Mouse (Mus musculus) NIH3T3 (cell line): ENCODE results near the gene Secisbp2.
"Not testable (repeated sequence)": the region's sequence is repeated elsewhere in the genome, so short reads cannot be mapped to it uniquely, and the experiment has no call there.

ENCODE experiments used
- DNase-seq: peaks from one replicate; pipeline ENCODE4 v3.0.0-alpha.2; 2012; ENCODE audit warnings: low read depth

Gene Secisbp2

DNA sequence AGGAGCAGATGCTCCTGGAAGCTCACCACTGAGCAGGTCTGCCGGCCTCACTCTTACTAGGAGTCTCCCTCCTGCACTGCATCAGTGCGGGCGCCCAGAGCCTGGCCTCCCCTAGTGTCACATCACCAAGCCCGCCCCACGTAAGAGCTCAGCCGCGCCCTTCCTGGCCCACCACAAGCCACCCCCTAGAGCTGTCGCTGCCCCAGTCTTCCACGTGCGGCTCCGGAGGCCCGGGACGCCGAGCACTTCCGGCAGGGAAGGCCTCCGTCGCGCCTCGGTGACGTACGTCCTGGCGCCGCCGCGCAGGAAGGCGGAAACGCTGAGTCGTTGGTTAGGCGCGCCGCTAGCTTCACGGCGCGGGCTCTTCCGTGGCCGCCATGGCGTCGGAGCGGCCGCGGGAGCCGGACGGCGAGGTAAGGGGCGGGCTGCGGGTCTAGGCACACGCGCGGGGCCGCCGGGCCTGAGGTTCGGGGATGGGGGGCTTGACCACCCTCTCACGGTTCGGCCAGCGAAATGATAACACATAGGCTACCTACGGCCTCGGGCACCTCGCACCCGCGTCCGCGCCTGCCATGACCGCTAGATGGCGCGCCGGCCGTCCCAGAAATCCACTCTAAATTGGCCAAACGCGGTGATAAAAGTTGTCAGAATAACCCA lies at the start of gene Secisbp2:
Secisbp2 (plus strand) TSS at position 290 of the 657 bp plus-strand sequence.
- peak; percentile 95 for DNase-seq

DNA sequence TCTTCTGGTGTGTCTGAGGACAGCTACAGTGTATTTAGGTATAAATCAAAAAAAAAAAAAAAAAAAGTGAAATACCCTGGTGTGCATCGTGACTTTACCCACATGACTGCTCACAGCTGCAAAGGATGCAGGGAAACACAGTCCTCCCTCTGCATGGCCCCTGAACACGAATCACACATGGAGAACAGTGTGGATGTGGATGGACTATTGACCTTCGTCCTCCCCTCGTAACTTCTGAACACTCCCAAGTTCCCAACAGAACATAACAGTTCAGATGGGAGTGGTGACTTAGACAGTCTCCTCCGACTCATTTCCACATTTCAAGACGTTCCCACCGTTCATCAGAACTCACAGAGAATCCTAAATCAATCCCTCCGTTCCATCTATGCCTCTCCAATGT lies 48.7 kb upstream of the Secisbp2 start:
- DNase-seq, result no peak

- DNase-seq, result peak; percentile 39
Measured at GRCm38 (mm10) chr13:51603221-51603893, 48.1 kb upstream of the Secisbp2 start.

DNA sequence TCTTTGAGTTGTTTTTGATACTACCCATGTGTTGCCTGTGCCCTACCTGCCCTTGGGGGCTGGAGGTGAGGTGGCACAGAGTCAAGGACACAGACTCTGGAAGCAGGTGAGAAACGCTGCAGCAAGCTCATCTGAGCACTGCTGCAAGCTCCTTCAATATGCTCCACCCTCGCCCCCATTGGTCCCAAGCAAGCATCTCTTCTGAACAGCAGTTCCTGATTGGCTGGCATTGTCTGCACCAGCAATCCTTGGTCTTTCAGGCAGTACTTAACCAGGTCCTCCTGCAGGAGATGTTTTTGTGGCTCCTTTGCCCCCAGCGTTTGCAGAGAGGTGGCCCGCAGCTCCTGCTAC lies 47.6 kb upstream of the Secisbp2 start:
- no peak for DNase-seq

DNA sequence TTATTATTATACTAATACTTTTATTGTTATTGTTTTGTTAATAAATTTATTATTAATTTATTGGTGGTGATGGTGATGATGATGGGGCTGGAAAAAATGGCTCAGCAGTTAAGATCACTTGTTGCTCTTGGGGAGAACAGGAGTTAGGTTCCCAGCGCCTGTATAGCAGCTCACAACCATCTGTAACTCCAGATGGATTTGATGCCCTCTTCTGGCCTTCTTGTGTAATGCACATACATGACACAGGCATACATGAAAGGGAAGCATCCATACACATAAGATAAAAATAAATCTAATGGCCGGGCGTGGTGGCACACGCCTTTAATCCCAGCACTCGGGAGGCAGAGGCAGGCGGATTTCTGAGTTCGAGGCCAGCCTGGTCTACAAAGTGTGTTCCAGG lies 42.3 kb upstream of the Secisbp2 start:
- DNase-seq, result peak; percentile 11

DNA sequence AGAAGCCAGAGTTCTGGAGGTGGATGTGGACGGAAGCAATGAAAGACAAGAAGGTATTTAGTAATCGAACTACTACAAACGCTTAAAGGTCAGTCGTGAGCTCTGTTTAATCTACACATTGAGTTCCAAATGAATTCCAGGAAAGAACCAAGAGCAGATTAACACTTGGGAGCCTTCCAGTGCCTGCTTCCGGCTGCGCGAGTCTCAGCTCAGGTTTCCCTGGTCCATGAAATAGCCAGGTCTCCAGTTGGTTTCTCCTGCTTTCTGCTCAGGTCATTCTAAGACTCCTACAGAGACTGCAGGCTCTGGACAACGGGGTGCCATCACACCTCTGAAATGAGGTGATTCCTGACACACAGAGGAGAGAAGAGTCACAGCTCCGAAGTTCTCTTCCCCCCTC lies 40.4 kb upstream of the Secisbp2 start:
- no peak for DNase-seq

DNA sequence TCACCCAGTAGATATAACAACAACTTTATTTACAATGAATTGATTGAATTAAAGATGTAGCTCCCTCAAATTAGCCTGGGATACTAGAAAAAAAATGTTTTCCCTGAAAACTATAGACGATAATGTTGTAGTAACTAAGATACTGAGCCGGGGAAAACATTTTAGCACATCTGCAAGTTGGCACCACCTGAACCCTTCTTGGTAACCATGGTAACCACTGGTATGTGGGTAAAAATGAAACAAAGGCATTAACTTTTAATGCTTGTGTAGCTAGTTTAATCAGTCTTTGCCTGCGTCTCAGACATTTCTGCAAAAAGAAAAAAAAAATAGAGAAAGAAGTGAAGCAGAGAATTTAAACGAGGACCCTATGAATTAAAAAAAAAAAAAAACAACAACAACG lies 40.0 kb upstream of the Secisbp2 start:
- DNase-seq, result no peak

- peak; percentile 18 for DNase-seq
Measured at GRCm38 (mm10) chr13:51615815-51616214, 35.7 kb upstream of the Secisbp2 start.

- peak; percentile 69 for DNase-seq
Measured at GRCm38 (mm10) chr13:51616417-51617044, 35.0 kb upstream of the Secisbp2 start.

DNA sequence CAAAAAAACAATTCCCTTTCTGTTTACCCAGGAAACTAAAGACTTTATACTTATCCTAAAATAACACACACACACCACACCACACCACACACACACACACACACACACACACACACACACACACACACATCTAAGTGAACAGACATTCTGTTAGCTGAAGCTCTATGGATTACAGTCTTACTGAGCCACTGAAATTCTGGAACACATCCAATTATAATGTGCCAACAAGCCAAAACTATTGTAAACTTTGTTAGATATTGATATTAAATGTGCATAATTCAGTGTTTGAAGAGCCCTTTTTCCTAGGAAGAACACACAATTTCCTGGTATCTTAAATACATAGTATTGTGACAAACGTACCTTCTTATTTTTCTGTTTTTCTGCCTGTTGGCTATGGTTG lies 34.2 kb upstream of the Secisbp2 start:
- DNase-seq, result no peak

DNA sequence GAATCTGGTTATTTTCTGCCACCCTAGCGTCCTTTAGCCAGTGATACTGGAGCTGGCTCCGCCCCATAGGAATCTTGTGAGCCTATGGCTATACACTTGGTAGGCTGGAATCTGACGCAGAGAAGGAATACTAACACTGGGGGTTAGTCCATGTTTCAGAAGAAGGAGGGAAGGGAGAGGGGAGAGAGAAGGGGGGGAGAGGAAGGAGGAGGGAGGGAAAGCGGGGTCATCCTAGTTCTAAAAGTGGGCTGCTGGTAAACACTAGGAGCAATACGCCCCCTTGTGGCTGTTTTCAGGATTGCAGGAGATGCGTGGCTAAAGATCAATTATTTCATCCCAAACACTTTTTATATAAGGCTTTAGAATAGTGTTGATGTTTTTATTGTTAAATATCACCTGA lies 33.6 kb upstream of the Secisbp2 start:
- DNase-seq, result peak; percentile 74

DNA sequence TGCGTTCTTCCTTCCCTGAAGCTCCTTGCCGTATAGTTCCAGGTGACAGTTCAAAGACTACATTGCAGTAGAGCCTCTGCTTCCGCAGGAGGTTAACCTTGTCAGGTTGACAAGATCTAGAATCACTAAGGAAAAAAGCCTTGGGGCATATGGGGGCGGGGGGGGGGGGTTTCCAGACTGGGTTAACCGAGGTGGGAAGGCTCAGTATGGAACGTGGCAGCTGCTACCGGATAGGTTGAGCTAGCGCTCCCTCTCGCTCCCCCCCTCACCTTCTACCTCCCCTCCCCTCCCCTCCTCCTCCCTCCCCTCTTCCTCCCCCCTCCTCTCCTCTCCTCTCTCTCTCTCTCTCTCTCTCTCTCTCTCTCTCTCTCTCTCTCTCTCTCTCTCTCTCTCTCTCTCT lies 32.9 kb upstream of the Secisbp2 start:
- DNase-seq, result no peak

DNA sequence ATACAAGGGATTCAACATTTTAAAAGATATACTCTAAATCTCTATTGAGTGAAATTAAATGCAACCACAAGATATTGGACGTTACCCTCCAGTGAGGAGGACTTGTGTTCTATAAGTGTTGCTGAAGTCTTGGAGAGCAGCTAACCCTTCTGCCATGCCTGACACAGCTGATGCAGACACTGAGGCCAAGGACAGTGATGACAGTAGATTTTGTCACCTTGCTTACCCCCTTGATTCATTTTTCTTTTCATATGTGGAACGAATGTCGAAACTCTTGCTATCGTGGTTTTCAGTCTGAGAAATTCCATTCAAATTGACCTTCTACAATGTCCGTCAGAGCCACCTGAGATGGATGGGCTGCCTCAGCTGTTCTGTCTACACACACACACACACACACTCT lies 28.9 kb upstream of the Secisbp2 start:
- no peak for DNase-seq

DNA sequence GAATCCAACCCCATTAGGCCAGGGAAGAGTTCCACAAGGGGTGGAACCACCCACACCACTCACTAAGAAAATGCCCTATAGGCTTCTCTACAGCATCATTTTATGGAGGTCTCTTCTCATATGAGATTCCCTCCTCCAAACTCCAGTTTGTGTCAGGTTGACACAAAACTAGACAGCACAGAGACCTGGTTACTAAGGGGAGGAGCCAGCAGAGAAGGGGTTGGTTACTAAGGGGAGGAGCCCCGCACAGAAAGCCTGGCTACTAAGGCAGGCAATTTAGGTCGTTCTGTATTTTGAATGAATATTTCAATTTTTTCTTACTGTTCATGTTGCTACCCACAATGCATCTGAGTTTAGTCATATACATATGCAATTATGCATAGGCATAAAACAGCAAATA lies 27.8 kb upstream of the Secisbp2 start:
- no peak for DNase-seq

DNA sequence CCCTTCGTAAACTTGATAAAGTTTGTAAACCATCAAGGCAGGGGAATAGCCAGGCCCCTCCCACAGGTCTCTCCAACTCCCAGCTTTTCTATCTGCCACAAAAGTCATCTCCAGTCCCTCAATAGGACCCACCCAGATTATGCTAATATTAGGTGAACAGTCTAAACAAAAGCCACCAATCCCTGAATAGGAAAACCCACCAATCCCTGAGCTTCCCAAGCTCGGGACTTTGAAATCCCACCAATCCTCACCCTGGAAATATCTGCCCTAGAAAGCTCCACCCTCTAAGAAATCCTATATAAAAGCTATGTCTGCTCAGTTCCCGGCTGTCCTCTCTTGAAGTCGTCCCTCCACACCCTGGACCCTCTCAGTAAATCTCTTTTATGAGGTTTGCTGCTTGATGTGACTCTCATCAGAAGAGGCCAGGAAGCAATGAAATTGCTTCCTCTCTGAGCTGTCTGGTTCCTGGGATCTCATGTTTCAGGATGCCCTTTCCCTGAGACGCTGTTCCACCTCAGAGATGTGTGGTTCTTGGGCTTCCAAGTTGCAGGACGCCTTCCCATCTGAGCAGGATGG lies 23.1 kb upstream of the Secisbp2 start:
- no peak for DNase-seq

- DNase-seq, result no peak
Measured at GRCm38 (mm10) chr13:51631354-51631992, 20.0 kb upstream of the Secisbp2 start.

DNA sequence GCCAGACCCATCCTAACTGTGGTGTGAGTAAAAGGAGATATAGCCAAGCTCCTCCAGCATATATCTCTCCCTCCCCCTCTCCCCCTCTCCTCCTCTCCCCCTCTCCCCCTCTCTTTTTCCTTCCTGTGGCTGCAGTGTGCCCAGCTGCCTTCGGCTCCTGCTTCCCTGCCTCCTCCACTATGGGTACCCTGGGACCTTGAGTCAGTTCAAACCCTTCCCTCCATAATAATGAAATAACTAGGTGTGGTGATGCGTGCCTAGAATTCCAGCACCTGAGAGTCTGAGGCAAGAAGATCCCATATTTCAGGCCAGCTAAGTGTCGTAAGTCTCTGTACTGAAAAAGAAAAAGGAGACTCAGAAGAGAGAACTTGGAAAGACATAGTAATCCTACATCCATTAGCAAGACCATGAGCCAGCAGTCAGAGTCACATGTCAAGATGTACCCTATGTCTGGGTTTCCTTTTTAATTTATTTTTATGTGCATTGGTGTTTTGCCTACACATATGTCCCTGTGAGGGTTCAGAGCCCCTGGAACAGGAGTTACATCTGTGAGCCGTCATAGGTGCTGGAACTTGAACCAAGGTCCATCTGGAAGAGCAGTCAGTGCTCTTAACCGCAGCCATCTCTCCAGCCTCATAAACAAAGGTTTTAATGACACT lies 18.8 kb upstream of the Secisbp2 start:
- no peak for DNase-seq

- DNase-seq, result not testable (repeated sequence)
Measured at GRCm38 (mm10) chr13:51635384-51635783, 16.1 kb upstream of the Secisbp2 start.

- peak; percentile 11 for DNase-seq
Measured at GRCm38 (mm10) chr13:51638958-51639357, 12.5 kb upstream of the Secisbp2 start.

DNA sequence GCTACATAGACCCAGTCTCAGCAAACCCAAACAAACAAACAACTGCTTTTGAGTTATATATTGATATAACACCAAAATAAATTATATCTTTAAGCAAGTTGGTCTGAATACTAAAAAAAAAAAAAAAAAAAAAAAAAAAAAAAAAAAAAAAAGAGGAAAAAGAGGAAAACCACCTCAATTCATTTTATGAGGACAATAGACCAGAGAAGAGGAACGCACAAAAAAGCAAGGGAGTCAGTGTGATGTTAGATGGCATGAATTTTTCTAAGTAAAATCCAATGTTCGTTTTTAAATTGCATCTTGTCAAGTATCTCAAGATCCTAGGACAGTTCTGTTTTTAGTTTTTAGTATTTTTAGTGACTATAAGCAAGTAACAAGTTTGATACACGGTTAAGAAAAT lies 10.1 kb upstream of the Secisbp2 start:
- DNase-seq, result no peak

GRCm38 (mm10) chr13:51642171-51642778 lies 9.2 kb upstream of the Secisbp2 start:
- DNase-seq, result no peak
